Mouse (Mus musculus): ENCODE measurements around the gene Ccdc9. TPM values are rescaled to one million over a fixed set of nuclear protein-coding genes. Genes with fewer than 3 reads are reported as not detected.
A peak's percentile ranks its signal among the peaks of the same experiment; 100 is the strongest.

Ccdc9 gene
- total and polyA plus RNA-seq, 2 experiments, result 16.2 to 20.7 TPM

DNA sequence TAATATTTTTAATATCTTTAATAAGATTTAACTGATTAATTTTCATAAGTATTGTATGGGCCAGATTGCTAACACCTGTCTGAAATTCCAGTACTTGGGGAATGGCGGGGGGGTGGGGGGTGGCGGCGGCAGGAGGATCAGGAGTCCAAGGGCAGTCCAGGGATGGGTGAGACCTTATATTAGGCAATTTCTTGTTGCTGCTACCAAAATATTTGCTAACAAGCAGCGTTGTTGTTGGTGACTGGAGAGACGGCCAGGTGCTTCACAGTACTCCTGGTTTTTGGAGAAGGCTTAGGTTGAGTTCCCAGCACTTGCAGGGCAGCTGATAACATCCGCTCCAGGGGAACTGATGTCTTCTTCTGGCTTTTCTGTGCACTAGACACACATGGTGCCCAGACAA, 33.9 kb upstream of the Ccdc9 start:
- H3K27me3 ChIP-seq (ENCODE audit: control insufficient read depth, insufficient read depth, low read length), result no peaks in the 10 kb centered on the region
- H3K36me3 ChIP-seq (ENCODE audit: control insufficient read depth, insufficient read depth, low read length), result peaks cover 3% of the 10 kb centered on the region; the same call in 1 of the 2 replicates

DNA sequence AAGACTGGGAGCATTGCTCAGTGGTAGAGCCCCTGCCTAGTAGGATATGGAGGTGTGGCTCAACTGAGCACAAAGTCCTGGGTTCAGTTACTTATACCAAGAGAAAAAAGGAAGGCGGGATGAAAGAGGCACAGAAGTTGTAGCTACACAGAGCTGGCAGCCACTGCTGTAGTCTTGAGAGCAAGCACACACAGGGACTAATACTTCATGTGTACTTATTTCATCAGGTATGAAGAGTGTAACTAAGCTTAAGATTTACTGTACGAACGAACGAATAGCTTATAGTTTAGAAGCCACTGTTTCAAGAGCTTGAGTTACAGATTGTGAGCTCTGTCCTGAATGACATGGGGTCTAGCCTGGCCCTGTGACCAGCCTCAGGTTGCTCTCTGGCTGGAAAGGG, 32.6 kb upstream of the Ccdc9 start:
- TF ChIP-seq CTCF (IDR thresholded peaks at IDR 0.05; ENCODE audit: low read depth, low read length) (no peak), POLR2A (IDR thresholded peaks at IDR 0.05; ENCODE audit: extremely low read depth, insufficient read depth, low read length) (no peak)

More for the DNA sequence above, 33.9 kb upstream of the Ccdc9 start:
- Histone ChIP-seq H3K4me3 (ENCODE audit: insufficient read depth, low read depth, low read length) (no peak overlapping the region), H3K4me1 (ENCODE audit: control insufficient read depth, insufficient read depth, low read length) (peaks cover 3% of the 10 kb centered on the region), H3K79me2 (ENCODE audit: control insufficient read depth, insufficient read depth, low read length) (no peaks in the 10 kb centered on the region), H3K9ac (ENCODE audit: low read depth, low read length) (no peak overlapping the region), H3K27ac (replicated peaks; ENCODE audit: insufficient read depth, low read depth, low read length) (peak overlapping the region; percentile 35)
- WGBS, result 32% methylated on average over 6 of the region's 6 CpGs
- peak; percentile 85 for DNase-seq (ENCODE audit: extremely low read depth, low read depth, low spot score)
- TF ChIP-seq POLR2A (IDR thresholded peaks at IDR 0.05; ENCODE audit: extremely low read depth, insufficient read depth, low read length) (no peak), CTCF (IDR thresholded peaks at IDR 0.05; ENCODE audit: low read depth, low read length) (no peak)

DNA sequence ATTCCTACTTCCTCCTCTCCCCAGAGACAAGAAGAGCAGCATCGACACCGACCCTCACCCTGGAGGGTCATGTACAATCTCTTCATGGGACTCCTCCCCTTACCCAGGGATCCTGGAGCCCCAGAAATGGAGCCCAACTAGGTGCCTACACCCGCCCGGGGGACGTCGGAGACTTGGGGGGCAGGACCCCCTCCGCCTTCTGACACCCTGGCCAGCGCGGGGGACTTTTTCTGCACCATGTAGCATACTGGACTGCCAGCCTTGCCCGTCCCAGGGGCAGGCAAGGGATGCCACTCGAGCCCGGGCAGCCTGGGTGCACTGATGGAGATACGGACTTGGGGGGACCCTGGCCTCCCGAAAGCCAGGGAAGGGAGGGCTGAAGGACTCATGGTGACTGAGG, 30.5 kb upstream of the Ccdc9 start:
- peaks cover 2% of the 10 kb centered on the region; the same call in 1 of the 2 replicates for H3K79me2 ChIP-seq (ENCODE audit: control insufficient read depth, insufficient read depth, low read length)
- peaks cover 3% of the 10 kb centered on the region; the same call in 1 of the 2 replicates for H3K36me3 ChIP-seq (ENCODE audit: control insufficient read depth, insufficient read depth, low read length)
- H3K27ac ChIP-seq (replicated peaks; ENCODE audit: insufficient read depth, low read depth, low read length), result no peak overlapping the region
- no peak overlapping the region for H3K4me3 ChIP-seq (ENCODE audit: insufficient read depth, low read depth, low read length)
- no peak for TF ChIP-seq CTCF (IDR thresholded peaks at IDR 0.05; ENCODE audit: low read depth, low read length)
- TF ChIP-seq POLR2A (IDR thresholded peaks at IDR 0.05; ENCODE audit: extremely low read depth, insufficient read depth, low read length), result no peak
- WGBS, result 92% methylated on average over 14 of the region's 14 CpGs
- no peak overlapping the region for H3K9ac ChIP-seq (ENCODE audit: low read depth, low read length)
- peaks cover 6% of the 10 kb centered on the region for H3K4me1 ChIP-seq (ENCODE audit: control insufficient read depth, insufficient read depth, low read length)
- no peak for DNase-seq (ENCODE audit: extremely low read depth, low read depth, low spot score)
- no peaks in the 10 kb centered on the region for H3K27me3 ChIP-seq (ENCODE audit: control insufficient read depth, insufficient read depth, low read length)

More for the DNA sequence above, 32.6 kb upstream of the Ccdc9 start:
- Histone ChIP-seq H3K27ac (replicated peaks; ENCODE audit: insufficient read depth, low read depth, low read length) (no peak overlapping the region), H3K4me3 (ENCODE audit: insufficient read depth, low read depth, low read length) (no peak overlapping the region), H3K27me3 (ENCODE audit: control insufficient read depth, insufficient read depth, low read length) (no peaks in the 10 kb centered on the region), H3K9ac (ENCODE audit: low read depth, low read length) (no peak overlapping the region), H3K4me1 (ENCODE audit: control insufficient read depth, insufficient read depth, low read length) (peaks cover 6% of the 10 kb centered on the region), H3K79me2 (ENCODE audit: control insufficient read depth, insufficient read depth, low read length) (no peaks in the 10 kb centered on the region), H3K36me3 (ENCODE audit: control insufficient read depth, insufficient read depth, low read length) (peaks cover 3% of the 10 kb centered on the region; the same call in 1 of the 2 replicates)
- WGBS, result 85% methylated on average over 4 of the region's 4 CpGs
- no peak for DNase-seq (ENCODE audit: extremely low read depth, low read depth, low spot score)

DNA sequence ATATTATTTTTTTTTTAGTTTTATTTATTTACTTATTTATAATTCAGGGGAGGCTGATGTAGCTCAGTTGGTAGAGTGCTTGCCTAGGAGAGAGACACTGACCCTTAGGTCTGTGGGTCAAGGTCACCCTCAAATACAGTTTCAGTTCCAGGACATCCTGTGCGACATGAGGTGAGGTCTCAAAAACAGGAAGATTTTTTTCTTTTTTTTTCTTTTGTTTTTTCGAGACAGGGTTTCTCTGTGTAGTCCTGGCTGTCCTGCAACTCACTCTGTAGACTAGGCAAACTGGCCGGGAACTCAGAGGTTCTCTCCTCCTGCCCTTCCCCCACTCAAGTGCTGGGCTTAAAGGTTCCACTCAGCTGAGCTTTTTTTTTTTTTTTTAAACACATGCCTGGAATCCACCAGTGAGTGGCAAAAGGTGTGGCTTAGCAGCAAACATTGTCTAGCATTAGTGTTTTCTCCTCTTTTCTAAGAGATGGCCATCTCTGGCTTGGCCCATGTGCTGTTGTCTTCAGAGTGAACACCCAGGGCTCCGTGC, 28.7 kb upstream of the Ccdc9 start:
- Histone ChIP-seq H3K27me3 (ENCODE audit: control insufficient read depth, insufficient read depth, low read length) (no peaks in the 10 kb centered on the region), H3K4me1 (ENCODE audit: control insufficient read depth, insufficient read depth, low read length) (peaks cover 14% of the 10 kb centered on the region), H3K36me3 (ENCODE audit: control insufficient read depth, insufficient read depth, low read length) (peaks cover 3% of the 10 kb centered on the region; the same call in 1 of the 2 replicates), H3K4me3 (ENCODE audit: insufficient read depth, low read depth, low read length) (no peak overlapping the region), H3K9ac (ENCODE audit: low read depth, low read length) (no peak overlapping the region; the same call in 1 of the 2 replicates), H3K27ac (replicated peaks; ENCODE audit: insufficient read depth, low read depth, low read length) (peak overlapping the region; percentile 55), H3K79me2 (ENCODE audit: control insufficient read depth, insufficient read depth, low read length) (peaks cover 5% of the 10 kb centered on the region; the same call in 1 of the 2 replicates)
- WGBS, result 24% methylated on average over 4 of the region's 4 CpGs
- TF ChIP-seq CTCF (IDR thresholded peaks at IDR 0.05; ENCODE audit: low read depth, low read length), result no peak
- TF ChIP-seq POLR2A (IDR thresholded peaks at IDR 0.05; ENCODE audit: extremely low read depth, insufficient read depth, low read length), result no peak
- DNase-seq (ENCODE audit: extremely low read depth, low read depth, low spot score), result peak; percentile 72

DNA sequence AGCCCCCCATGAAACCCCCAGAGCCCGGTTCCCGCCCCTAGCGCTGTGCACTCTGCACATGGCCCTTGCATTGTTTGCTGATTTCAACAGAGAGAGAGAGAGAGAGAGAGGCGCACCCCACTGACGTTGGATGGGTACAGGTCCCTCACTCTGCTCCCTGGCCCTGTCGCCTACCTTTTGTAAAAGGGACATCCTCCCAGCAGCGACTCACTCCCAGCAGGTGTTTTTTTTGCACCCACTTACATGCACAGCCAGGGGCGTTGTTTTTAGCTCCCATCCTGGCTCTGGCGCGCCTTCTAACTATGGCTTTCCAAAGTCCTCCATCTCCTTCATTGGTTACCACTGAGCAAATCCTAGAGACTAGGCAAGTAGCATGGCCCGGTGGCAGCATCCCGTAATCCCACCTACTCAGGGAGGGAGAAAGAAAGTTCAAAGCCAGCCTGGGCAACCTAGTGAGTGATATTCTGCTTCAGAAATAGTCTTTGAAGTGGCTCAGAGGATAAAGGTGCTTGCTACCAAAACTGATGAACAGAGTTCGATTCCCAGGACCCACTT, 27.7 kb upstream of the Ccdc9 start:
- peak overlapping the region; percentile 99 for H3K9ac ChIP-seq (ENCODE audit: low read depth, low read length)
- DNase-seq (ENCODE audit: extremely low read depth, low read depth, low spot score), result peak; percentile 81
- peaks cover 14% of the 10 kb centered on the region for H3K4me1 ChIP-seq (ENCODE audit: control insufficient read depth, insufficient read depth, low read length)
- WGBS, result 8% methylated on average over 13 of the region's 13 CpGs
- peaks cover 3% of the 10 kb centered on the region; the same call in 1 of the 2 replicates for H3K36me3 ChIP-seq (ENCODE audit: control insufficient read depth, insufficient read depth, low read length)
- H3K27ac ChIP-seq (replicated peaks; ENCODE audit: insufficient read depth, low read depth, low read length), result peak overlapping the region; percentile 95
- H3K79me2 ChIP-seq (ENCODE audit: control insufficient read depth, insufficient read depth, low read length), result peaks cover 5% of the 10 kb centered on the region; the same call in 1 of the 2 replicates
- H3K27me3 ChIP-seq (ENCODE audit: control insufficient read depth, insufficient read depth, low read length), result no peaks in the 10 kb centered on the region
- peak overlapping the region; percentile 84 for H3K4me3 ChIP-seq (ENCODE audit: insufficient read depth, low read depth, low read length)
- TF ChIP-seq CTCF (IDR thresholded peaks at IDR 0.05; ENCODE audit: low read depth, low read length) (no peak), POLR2A (IDR thresholded peaks at IDR 0.05; ENCODE audit: extremely low read depth, insufficient read depth, low read length) (no peak)

All from liver, adult 2 months (tissue).